Mouse (Mus musculus): ENCODE data around the gene Mfsd5. TPM values are rescaled to one million over a fixed set of nuclear protein-coding genes. Genes with fewer than 3 reads are reported as not detected.
A peak's percentile ranks its signal among the peaks of the same experiment; 100 is the strongest.

Mfsd5 gene
- polyA plus RNA-seq (2015; fragmentation: Nextera tagmentation; extraction: Ambion mirVana), result 100.0 and 103 TPM in 2 replicates

DNA sequence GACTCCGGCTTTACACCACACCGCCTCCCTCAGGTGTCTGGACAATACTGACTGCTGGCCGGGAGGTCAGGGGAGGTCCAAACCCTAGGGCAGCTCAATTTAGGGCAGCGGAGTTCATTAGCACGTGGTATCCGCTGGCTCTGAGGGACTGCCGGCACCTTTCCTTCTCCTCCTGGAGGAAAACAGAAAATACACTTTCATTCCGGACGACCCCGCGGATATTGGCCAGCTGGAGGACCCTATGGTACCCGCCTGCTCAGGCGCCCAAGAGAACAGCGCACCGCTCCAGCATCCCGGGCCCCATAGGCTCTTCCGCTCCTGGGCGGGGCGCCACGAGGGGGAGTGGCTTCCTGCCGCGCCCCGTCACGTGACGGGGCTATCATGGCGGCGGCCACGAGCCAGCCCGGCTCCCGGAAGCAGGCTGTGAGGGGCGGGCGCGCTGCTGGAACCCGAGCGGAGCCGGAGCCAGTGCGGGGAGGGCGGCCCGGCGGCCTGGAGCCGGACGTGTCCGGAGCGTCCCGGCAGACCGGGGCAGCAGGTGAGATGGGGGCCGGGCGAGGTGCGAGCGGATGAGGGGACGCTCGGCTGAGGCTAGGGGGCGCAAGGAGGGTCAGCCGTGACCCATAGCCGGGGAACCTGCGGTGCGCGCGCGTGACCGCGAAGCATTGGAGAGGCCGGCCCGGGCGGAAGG lies at the start of gene Mfsd5:
TSS of gene Mfsd5 (plus strand) at position 363 of the 691 bp plus-strand sequence.
- H3K9ac ChIP-seq, result peak within 1 kb of the TSS; percentile 71
- peaks cover 20% of the 10 kb centered on the region for H3K4me1 ChIP-seq
- WGBS, result under 1% methylated on average over 65 of the region's 65 CpGs
- H3K9me3 ChIP-seq, result no peaks in the 10 kb centered on the region
- H3K4me3 ChIP-seq, result peak within 1 kb of the TSS; percentile 93
- ATAC-seq (ENCODE audit: insufficient number of reproducible peaks, low FRiP score, low TSS enrichment, low read depth), result peak; percentile 90
- H3K36me3 ChIP-seq, result peaks cover 20% of the 10 kb centered on the region
- H3K27ac ChIP-seq, result peak within 1 kb of the TSS; percentile 92
- H3K4me2 ChIP-seq, result peak within 1 kb of the TSS; percentile 61
- H3K27me3 ChIP-seq, result no peaks in the 10 kb centered on the region

DNA sequence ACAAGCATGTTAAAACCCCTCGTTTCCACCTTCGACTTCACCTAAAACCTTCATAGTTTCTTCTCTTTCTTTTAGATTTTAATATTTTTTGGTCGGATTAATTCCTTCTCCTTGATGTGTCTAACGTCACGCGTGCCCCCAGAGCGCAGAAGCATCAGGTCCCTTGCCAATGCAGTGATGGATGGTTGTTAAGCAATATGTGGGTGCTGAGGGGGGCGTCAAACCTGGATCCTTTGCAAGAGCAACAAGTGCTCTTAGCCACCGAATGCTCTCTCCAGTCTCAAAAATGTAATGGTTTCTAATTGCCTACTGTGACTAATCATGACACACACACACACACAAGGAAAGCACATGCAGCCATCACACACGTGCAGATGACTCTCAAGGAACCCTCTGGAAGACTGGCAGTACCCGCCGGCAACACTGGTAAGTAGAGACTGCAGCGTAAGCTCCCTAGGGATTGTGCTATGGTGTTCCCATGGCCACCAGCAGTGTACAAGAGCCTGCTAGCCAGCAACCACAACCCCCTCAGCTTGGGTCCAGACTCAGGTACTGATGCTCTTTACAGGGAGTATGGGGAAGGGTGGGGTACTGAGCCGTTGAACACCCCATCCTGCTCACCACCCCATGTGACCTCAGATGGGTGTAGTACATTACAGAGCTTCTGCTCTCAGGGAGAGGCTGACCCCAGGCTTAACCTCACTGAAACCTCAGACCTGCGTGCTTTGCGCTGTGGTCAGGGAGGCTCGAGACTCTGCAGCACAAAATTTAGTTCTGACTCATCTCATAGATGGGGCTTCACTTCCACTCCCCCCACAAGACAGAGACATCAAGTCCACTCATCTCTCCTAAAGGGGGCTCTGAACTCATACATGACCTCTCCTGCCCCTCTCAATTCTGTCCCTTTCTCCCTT lies 48.6 kb upstream of the Mfsd5 start:
- Histone ChIP-seq H3K4me2 (no peak overlapping the region), H3K27me3 (no peaks in the 10 kb centered on the region), H3K27ac (0 out of 2 replicates have a peak overlapping the region, but pooled peaks have one; percentile 5), H3K9ac (no peak overlapping the region), H3K36me3 (peaks cover 21% of the 10 kb centered on the region), H3K4me3 (no peak overlapping the region), H3K4me1 (peaks cover 36% of the 10 kb centered on the region), H3K9me3 (no peaks in the 10 kb centered on the region)
- WGBS, result 72% methylated on average over 17 of the region's 17 CpGs
- no peak for ATAC-seq (ENCODE audit: insufficient number of reproducible peaks, low FRiP score, low TSS enrichment, low read depth)

DNA sequence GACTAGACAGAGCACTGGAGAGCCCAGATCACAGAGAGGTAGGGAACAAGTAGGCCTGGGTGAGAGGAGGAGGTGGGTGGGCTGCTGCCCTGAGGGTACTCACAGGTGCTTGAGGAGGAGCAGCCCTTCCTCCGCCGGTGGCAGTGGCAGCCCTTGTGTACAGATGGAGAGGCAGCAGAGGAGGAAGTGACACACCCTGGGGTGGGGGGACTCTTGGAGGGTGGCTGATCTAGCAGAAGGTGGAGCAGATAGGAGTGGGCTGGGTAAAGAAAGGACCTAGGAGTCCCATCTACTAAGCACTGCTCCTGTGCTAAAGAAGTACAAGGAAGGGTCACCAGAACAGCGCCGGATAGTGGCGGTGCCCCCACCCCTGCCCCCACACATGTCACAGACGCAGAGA lies 47.5 kb upstream of the Mfsd5 start, which contains the start of gene Itgb7:
TSS of gene Itgb7 (minus strand) at position 197 of the 400 bp plus-strand sequence.
- Histone ChIP-seq H3K9ac (no peak within 1 kb of the TSS), H3K36me3 (peaks cover 31% of the 10 kb centered on the region), H3K4me1 (peaks cover 42% of the 10 kb centered on the region), H3K4me2 (no peak within 1 kb of the TSS), H3K27ac (peak within 1 kb of the TSS; percentile 5; the same call in 1 of the 2 replicates), H3K27me3 (no peaks in the 10 kb centered on the region), H3K9me3 (no peaks in the 10 kb centered on the region), H3K4me3 (no peak within 1 kb of the TSS)
- WGBS, result 41% methylated on average over 6 of the region's 6 CpGs
- ATAC-seq (ENCODE audit: insufficient number of reproducible peaks, low FRiP score, low TSS enrichment, low read depth), result no peak

DNA sequence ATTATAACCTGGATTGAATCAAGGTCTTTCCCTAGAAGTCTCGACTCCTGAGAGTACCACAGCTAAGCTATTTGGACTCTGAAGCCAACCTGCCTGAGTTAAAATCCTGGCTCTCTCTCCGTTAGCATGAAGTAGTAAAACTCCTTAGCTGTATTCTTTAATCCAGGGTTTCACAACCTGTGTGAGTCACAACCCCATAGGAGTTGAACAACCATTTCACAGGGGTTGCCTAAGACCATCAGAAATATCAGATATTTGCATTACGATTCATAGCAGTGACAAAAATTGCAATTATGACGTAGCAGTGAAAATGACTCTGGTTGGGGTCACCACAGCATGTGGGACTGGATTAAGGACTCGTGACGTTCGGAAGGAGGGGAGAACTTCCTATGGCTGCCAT lies 46.5 kb upstream of the Mfsd5 start:
- Histone ChIP-seq H3K9me3 (no peaks in the 10 kb centered on the region), H3K4me2 (no peak overlapping the region), H3K36me3 (peaks cover 39% of the 10 kb centered on the region), H3K27me3 (no peaks in the 10 kb centered on the region), H3K4me3 (no peak overlapping the region), H3K9ac (no peak overlapping the region), H3K4me1 (peaks cover 42% of the 10 kb centered on the region), H3K27ac (no peak overlapping the region)
- ATAC-seq (ENCODE audit: insufficient number of reproducible peaks, low FRiP score, low TSS enrichment, low read depth), result no peak
- WGBS, result 44% methylated on average over 7 of the region's 7 CpGs

- H3K4me3 ChIP-seq, result no peak overlapping the region
- 14% methylated on average over 2 of the region's 2 CpGs for WGBS
- no peak for ATAC-seq (ENCODE audit: insufficient number of reproducible peaks, low FRiP score, low TSS enrichment, low read depth)
- H3K9me3 ChIP-seq, result no peaks in the 10 kb centered on the region
- no peaks in the 10 kb centered on the region for H3K27me3 ChIP-seq
- peaks cover 49% of the 10 kb centered on the region for H3K36me3 ChIP-seq
- H3K4me1 ChIP-seq, result peaks cover 42% of the 10 kb centered on the region
- H3K27ac ChIP-seq, result no peak overlapping the region
- no peak overlapping the region for H3K4me2 ChIP-seq
- H3K9ac ChIP-seq, result no peak overlapping the region
These were observed 45.4 kb upstream of the Mfsd5 start for GRCm38 (mm10) chr15:102233896-102234295.

DNA sequence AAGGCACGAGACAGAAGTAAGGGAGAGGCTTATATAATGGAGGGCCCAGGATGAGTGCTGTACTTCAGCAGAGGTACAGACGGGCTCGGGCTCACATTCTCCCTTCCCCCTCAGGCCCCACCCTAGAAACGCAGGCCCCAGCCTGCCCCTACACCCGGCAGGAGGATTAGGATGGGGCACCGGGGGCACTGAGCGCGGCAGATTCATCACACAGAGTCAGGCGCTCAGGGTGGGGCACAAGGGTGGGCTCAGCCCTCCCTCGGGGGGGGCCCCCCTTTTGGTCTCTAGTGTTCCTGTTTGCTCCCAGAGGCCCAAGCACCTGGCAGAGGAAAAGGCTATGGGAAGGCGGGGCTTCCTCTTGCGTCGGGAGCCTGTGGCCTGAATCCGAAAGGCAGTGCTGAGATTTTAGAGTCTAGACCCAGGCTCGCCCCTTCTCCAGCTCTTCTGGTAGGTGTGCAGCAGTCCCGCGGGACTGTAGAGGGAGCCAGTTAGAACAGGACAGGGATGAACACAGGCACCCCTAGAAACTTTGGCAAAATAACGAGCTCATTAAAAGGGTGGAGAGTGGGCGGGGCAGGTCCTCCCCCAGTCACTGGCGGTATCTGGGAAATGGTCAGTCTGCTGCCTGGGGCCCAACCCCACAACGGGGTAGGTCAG lies 43.8 kb upstream of the Mfsd5 start:
- Histone ChIP-seq H3K9ac (no peak overlapping the region), H3K27me3 (no peaks in the 10 kb centered on the region), H3K27ac (peak overlapping the region; percentile 65), H3K4me1 (peaks cover 45% of the 10 kb centered on the region), H3K4me2 (no peak overlapping the region), H3K4me3 (no peak overlapping the region), H3K9me3 (no peaks in the 10 kb centered on the region), H3K36me3 (peaks cover 63% of the 10 kb centered on the region)
- WGBS, result 37% methylated on average over 21 of the region's 21 CpGs
- ATAC-seq (ENCODE audit: insufficient number of reproducible peaks, low FRiP score, low TSS enrichment, low read depth), result 0 out of 2 replicates have a peak, but pooled peaks have one; percentile 14

DNA sequence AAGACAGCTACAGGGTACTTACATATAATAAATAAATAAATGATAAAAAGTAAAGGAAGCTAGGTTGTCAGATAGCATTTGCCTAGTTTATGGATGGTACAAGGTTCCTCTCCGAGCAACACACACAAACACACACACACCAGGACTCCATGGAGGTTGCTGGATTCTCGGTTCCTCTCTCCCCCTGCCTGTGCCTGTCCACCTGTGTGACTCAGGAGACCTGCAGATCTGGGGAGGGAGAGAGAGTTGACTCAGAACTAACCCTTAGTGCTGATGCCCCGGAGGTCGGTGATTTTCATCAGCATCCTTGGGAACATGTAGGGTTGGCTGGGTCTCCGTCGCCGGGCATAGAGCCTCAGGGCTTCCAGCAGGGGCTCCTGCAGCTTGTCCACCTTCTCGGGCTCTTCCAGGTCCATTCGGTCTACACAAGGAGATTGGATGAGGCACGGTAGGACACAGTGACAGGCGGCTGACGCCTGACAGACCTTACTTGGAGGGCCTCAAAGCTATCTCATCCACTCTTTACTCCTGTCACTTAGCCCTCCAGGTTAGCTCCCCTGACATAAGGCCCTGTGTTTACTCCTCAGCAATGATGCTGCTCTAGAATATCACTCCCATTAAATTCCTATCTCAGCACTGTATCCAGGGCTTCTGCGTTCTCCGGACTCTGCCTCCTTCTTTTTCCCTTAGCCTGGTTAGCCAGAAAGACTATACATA lies 40.6 kb upstream of the Mfsd5 start:
- no peak overlapping the region for H3K4me2 ChIP-seq
- H3K4me1 ChIP-seq, result peaks cover 49% of the 10 kb centered on the region
- H3K4me3 ChIP-seq, result no peak overlapping the region
- H3K27me3 ChIP-seq, result no peaks in the 10 kb centered on the region
- peaks cover 78% of the 10 kb centered on the region for H3K36me3 ChIP-seq
- H3K9me3 ChIP-seq, result no peaks in the 10 kb centered on the region
- no peak overlapping the region for H3K9ac ChIP-seq
- 88% methylated on average over 14 of the region's 14 CpGs for WGBS
- H3K27ac ChIP-seq, result 0 out of 2 replicates have a peak overlapping the region, but pooled peaks have one; percentile 43
- ATAC-seq (ENCODE audit: insufficient number of reproducible peaks, low FRiP score, low TSS enrichment, low read depth), result no peak

GRCm38 (mm10) chr15:102239260-102239590 lies 40.0 kb upstream of the Mfsd5 start:
- Histone ChIP-seq H3K4me3 (no peak overlapping the region), H3K36me3 (peaks cover 74% of the 10 kb centered on the region), H3K9ac (no peak overlapping the region), H3K9me3 (no peaks in the 10 kb centered on the region), H3K4me2 (no peak overlapping the region), H3K4me1 (peaks cover 51% of the 10 kb centered on the region), H3K27me3 (no peaks in the 10 kb centered on the region), H3K27ac (0 out of 2 replicates have a peak overlapping the region, but pooled peaks have one; percentile 43)
- 17% methylated on average over 9 of the region's 9 CpGs for WGBS
- no peak for ATAC-seq (ENCODE audit: insufficient number of reproducible peaks, low FRiP score, low TSS enrichment, low read depth)

DNA sequence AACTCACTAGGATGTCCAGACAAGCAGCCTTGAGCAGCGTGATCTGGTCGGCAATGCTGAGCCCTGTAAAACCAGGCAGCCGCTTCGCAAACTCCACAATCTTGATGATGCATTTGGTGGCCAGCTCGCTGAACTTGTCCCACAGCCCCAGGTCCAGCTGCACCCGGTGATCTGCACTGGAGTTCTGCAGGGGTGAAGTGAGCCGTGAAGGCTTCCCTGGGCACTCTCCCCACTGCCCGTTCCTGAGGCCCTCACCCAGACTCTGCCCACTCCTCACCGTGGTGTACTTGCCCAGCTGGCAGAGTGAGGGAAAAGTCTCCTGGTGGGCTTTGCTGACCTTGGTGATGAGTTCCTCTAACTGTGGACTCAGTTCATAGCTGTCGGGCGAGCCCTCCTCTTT lies 39.4 kb upstream of the Mfsd5 start:
- Histone ChIP-seq H3K9ac (no peak overlapping the region), H3K9me3 (no peaks in the 10 kb centered on the region), H3K4me1 (peaks cover 50% of the 10 kb centered on the region), H3K27ac (0 out of 2 replicates have a peak overlapping the region, but pooled peaks have one; percentile 43), H3K4me3 (no peak overlapping the region), H3K4me2 (no peak overlapping the region), H3K36me3 (peaks cover 68% of the 10 kb centered on the region), H3K27me3 (no peaks in the 10 kb centered on the region)
- 73% methylated on average over 11 of the region's 11 CpGs for WGBS
- no peak for ATAC-seq (ENCODE audit: insufficient number of reproducible peaks, low FRiP score, low TSS enrichment, low read depth)

GRCm38 (mm10) chr15:102240607-102241006 lies 38.6 kb upstream of the Mfsd5 start:
- no peak overlapping the region for H3K4me3 ChIP-seq
- peaks cover 50% of the 10 kb centered on the region for H3K4me1 ChIP-seq

More at GRCm38 (mm10) chr15:102240607-102241006, 38.6 kb upstream of the Mfsd5 start:
- H3K9me3 ChIP-seq, result no peaks in the 10 kb centered on the region
- no peak overlapping the region for H3K9ac ChIP-seq
- peaks cover 60% of the 10 kb centered on the region for H3K36me3 ChIP-seq
- WGBS, result 71% methylated on average over 4 of the region's 4 CpGs
- peak overlapping the region; percentile 40; the same call in 1 of the 2 replicates for H3K27ac ChIP-seq
- no peak for ATAC-seq (ENCODE audit: insufficient number of reproducible peaks, low FRiP score, low TSS enrichment, low read depth)
- H3K27me3 ChIP-seq, result no peaks in the 10 kb centered on the region
- H3K4me2 ChIP-seq, result no peak overlapping the region
